Mouse (Mus musculus) forebrain, postnatal 0 days (tissue): ENCODE measurements around the gene Neurl2. TPM values are rescaled to one million over a fixed set of nuclear protein-coding genes. Genes with fewer than 3 reads are reported as not detected.

Experiments
- ATAC-seq: fragments of 200-750 bp; cut with Nextera tagmentation; 2 replicates; pipeline ENCODE4 v1.8.0; 2017; ENCODE audit warnings: mild to moderate bottlenecking, moderate library complexity
- DNase-seq: peaks from one replicate; pipeline ENCODE4 v3.0.0-alpha.2; 2015
- H3K27ac ChIP-seq: fragments of 300-500 bp; sonication (generic); 2 replicates; pipeline ENCODE4 v1.5.1; 2014; ENCODE audit warnings: low read depth, mild to moderate bottlenecking, antibody characterized with exemption, low read length, moderate library complexity, mixed read lengths
- H3K27me3 ChIP-seq: fragments of 300-500 bp; sonication (generic); 2 replicates; pipeline ENCODE4 v1.6.1; 2014; ENCODE audit warnings: mild to moderate bottlenecking, low read length, mixed read lengths; ENCODE audit not compliant: insufficient read depth
- H3K36me3 ChIP-seq: fragments of 300-500 bp; sonication (generic); 2 replicates; pipeline ENCODE4 v1.6.1; 2014; ENCODE audit warnings: mild to moderate bottlenecking, moderate library complexity; ENCODE audit not compliant: insufficient read depth
- H3K4me1 ChIP-seq: fragments of 300-500 bp; sonication (generic); 2 replicates; pipeline ENCODE4 v1.6.1; 2014; ENCODE audit warnings: antibody characterized with exemption; ENCODE audit not compliant: insufficient read depth
- H3K4me2 ChIP-seq: fragments of 300-500 bp; sonication (generic); 2 replicates; pipeline ENCODE4 v1.6.1; 2014; ENCODE audit warnings: low read depth, mild to moderate bottlenecking, moderate library complexity
- H3K4me3 ChIP-seq: fragments of 300-500 bp; sonication (generic); 2 replicates; pipeline ENCODE4 v1.5.1; 2014; ENCODE audit warnings: low read depth, low read length, mixed read lengths
- H3K9ac ChIP-seq: fragments of 300-500 bp; sonication (generic); 2 replicates; pipeline ENCODE4 v1.6.1; 2014; ENCODE audit warnings: mild to moderate bottlenecking
- H3K9me3 ChIP-seq: fragments of 300-500 bp; sonication (generic); 2 replicates; pipeline ENCODE4 v1.6.1; 2016; ENCODE audit warnings: low read length
- CTCF ChIP-seq: sonication (generic); IDR thresholded peaks from 2 replicates; pipeline ENCODE4 v1.5.1; 2016; ENCODE audit warnings: antibody characterized with exemption, control low read depth, low read depth
- WGBS: fragments of 180-500 bp; shearing (Covaris S2); extraction: QIAGEN DNeasy Blood & Tissue Kit; methylation state at CpG from one replicate; pipeline ENCODE4 v1.1.7; 2014; 5-methylcytosine and 5-hydroxymethylcytosine counted together
- polyA plus RNA-seq: library from polyadenylated mRNA; unstranded; fragments of >200 nt; fragmentation: Nextera tagmentation; extraction: Ambion mirVana; gene quantifications from 2 replicates; pipeline ENCODE4 v1.2.1, GENCODE M21; 2015
- total RNA-seq: library from RNA; depleted of rRNA; stranded (reverse); fragments of >200 nt; gene quantifications from 2 replicates; pipeline ENCODE4 v1.2.3, GENCODE M21; 2014; rRNA removed

The Neurl2 gene
- total and polyA plus RNA-seq, 2 experiments from 2014 or later: 4.7 to 5.4 TPM

- H3K4me3 ChIP-seq: peak overlapping the region; percentile 76
- TF ChIP-seq CTCF: no peak
- H3K4me2 ChIP-seq: peak overlapping the region; percentile 89
- 0 out of 2 replicates have a peak, but pooled peaks cover 3% of the 10 kb centered on the region for H3K36me3 ChIP-seq
- peak overlapping the region; percentile 78 for H3K27ac ChIP-seq
- peaks cover 4% of the 10 kb centered on the region for H3K4me1 ChIP-seq
- WGBS: 16% methylated on average over 7 of the region's 7 CpGs
- ATAC-seq (no peak), DNase-seq (no peak)
- H3K9ac ChIP-seq: peak overlapping the region; percentile 82
- no peaks in the 10 kb centered on the region for H3K27me3 ChIP-seq
- H3K9me3 ChIP-seq: no peaks in the 10 kb centered on the region
Measured at GRCm38 (mm10) chr2:164784869-164785420, 48.3 kb downstream of the Neurl2 start.

GRCm38 (mm10) chr2:164783926-164784581, 49.2 kb downstream of the Neurl2 start:
- Histone ChIP-seq H3K27me3 (no peaks in the 10 kb centered on the region), H3K36me3 (0 out of 2 replicates have a peak, but pooled peaks cover 2% of the 10 kb centered on the region), H3K9ac (no peak overlapping the region), H3K27ac (no peak overlapping the region), H3K9me3 (no peaks in the 10 kb centered on the region), H3K4me2 (no peak overlapping the region), H3K4me1 (peaks cover 4% of the 10 kb centered on the region), H3K4me3 (no peak overlapping the region)
- peak; percentile 41 for TF ChIP-seq CTCF
- WGBS: 81% methylated on average over 7 of the region's 7 CpGs
- ATAC-seq: no peak
- DNase-seq: no peak

- ATAC-seq (no peak), DNase-seq (no peak)
- no peak overlapping the region for H3K4me3 ChIP-seq
- 78% methylated on average over 4 of the region's 4 CpGs for WGBS
- no peaks in the 10 kb centered on the region for H3K27me3 ChIP-seq
- H3K9ac ChIP-seq: no peak overlapping the region
- H3K9me3 ChIP-seq: no peaks in the 10 kb centered on the region
- no peak overlapping the region for H3K4me2 ChIP-seq
- H3K36me3 ChIP-seq: no peaks in the 10 kb centered on the region
- TF ChIP-seq CTCF: no peak
- H3K4me1 ChIP-seq: peaks cover 4% of the 10 kb centered on the region
- no peak overlapping the region for H3K27ac ChIP-seq
Measured at GRCm38 (mm10) chr2:164781876-164782275, 51.4 kb downstream of the Neurl2 start.

Other genes starting within 250 kb of the Neurl2 start
- gene Wfdc6a, start 248.0 kb downstream of the Neurl2 start, total RNA-seq: not detected in 2 replicates
- 0.33 TPM in 1 of 2 replicates, not detected in the other for gene Wfdc6a, start 248.0 kb downstream of the Neurl2 start, polyA plus RNA-seq
- gene Eppin, start 239.9 kb downstream of the Neurl2 start, total RNA-seq: not detected in 2 replicates
- gene Eppin, start 239.9 kb downstream of the Neurl2 start, polyA plus RNA-seq: 0.19 TPM in 1 of 2 replicates, not detected in the other
- not detected in 2 replicates for gene Wfdc6b, start 219.9 kb downstream of the Neurl2 start, total RNA-seq
- not detected in 2 replicates for gene Wfdc6b, start 219.9 kb downstream of the Neurl2 start, polyA plus RNA-seq
- not detected in 2 replicates for gene Wfdc8, start 219.8 kb downstream of the Neurl2 start, total RNA-seq
- not detected in 2 replicates for gene Wfdc8, start 219.8 kb downstream of the Neurl2 start, polyA plus RNA-seq
- not detected in 2 replicates for gene Wfdc16, start 194.7 kb downstream of the Neurl2 start, total RNA-seq
- not detected in 2 replicates for gene Wfdc16, start 194.7 kb downstream of the Neurl2 start, polyA plus RNA-seq
- not detected in 2 replicates for gene Wfdc10, start 177.4 kb downstream of the Neurl2 start, total RNA-seq
- not detected in 2 replicates for gene Wfdc10, start 177.4 kb downstream of the Neurl2 start, polyA plus RNA-seq
- not detected in 2 replicates for gene Wfdc9, start 176.9 kb downstream of the Neurl2 start, total RNA-seq
- gene Wfdc9, start 176.9 kb downstream of the Neurl2 start, polyA plus RNA-seq: not detected in 2 replicates
- gene Wfdc11, start 159.4 kb downstream of the Neurl2 start, total RNA-seq: not detected in 2 replicates
- not detected in 2 replicates for gene Wfdc11, start 159.4 kb downstream of the Neurl2 start, polyA plus RNA-seq
- not detected in 2 replicates for gene Wfdc13, start 148.3 kb downstream of the Neurl2 start, total RNA-seq
- gene Wfdc13, start 148.3 kb downstream of the Neurl2 start, polyA plus RNA-seq: not detected in 2 replicates
- not detected in 2 replicates for gene Spint4, start 135.0 kb downstream of the Neurl2 start, total RNA-seq
- gene Spint4, start 135.0 kb downstream of the Neurl2 start, polyA plus RNA-seq: not detected in 2 replicates
- gene Spint5, start 118.2 kb downstream of the Neurl2 start, total RNA-seq: not detected in 2 replicates
- gene Spint5, start 118.2 kb downstream of the Neurl2 start, polyA plus RNA-seq: not detected in 2 replicates
- gene Wfdc3, start 87.5 kb downstream of the Neurl2 start, total RNA-seq: 0.54 and 0.81 TPM in 2 replicates
- 0.89 and 1.1 TPM in 2 replicates for gene Wfdc3, start 87.5 kb downstream of the Neurl2 start, polyA plus RNA-seq
- gene Dnttip1, start 87.5 kb downstream of the Neurl2 start, total RNA-seq: 23.2 and 26.1 TPM in 2 replicates
- 52.3 and 60.1 TPM in 2 replicates for gene Dnttip1, start 87.5 kb downstream of the Neurl2 start, polyA plus RNA-seq
- 24.9 and 29.2 TPM in 2 replicates for gene Ube2c, start 63.6 kb downstream of the Neurl2 start, total RNA-seq
- 30.9 and 38.4 TPM in 2 replicates for gene Ube2c, start 63.6 kb downstream of the Neurl2 start, polyA plus RNA-seq
- 0.38 and 2.9 TPM in 2 replicates for gene Tnnc2, start 53.5 kb downstream of the Neurl2 start, total RNA-seq
- gene Tnnc2, start 53.5 kb downstream of the Neurl2 start, polyA plus RNA-seq: 0.50 and 0.63 TPM in 2 replicates
- gene Snx21, start 47.6 kb downstream of the Neurl2 start, total RNA-seq: 72.0 and 77.5 TPM in 2 replicates
- 48.5 and 50.2 TPM in 2 replicates for gene Snx21, start 47.6 kb downstream of the Neurl2 start, polyA plus RNA-seq
- 17.4 and 23.0 TPM in 2 replicates for gene Acot8, start 28.6 kb downstream of the Neurl2 start, total RNA-seq
- gene Acot8, start 28.6 kb downstream of the Neurl2 start, polyA plus RNA-seq: 13.7 and 17.1 TPM in 2 replicates
- 5.5 and 6.7 TPM in 2 replicates for gene Zswim3, start 28.4 kb downstream of the Neurl2 start, total RNA-seq
- gene Zswim3, start 28.4 kb downstream of the Neurl2 start, polyA plus RNA-seq: 2.6 and 5.2 TPM in 2 replicates
- gene Zswim1, start 10.8 kb downstream of the Neurl2 start, total RNA-seq: 11.2 and 18.6 TPM in 2 replicates
- 27.5 and 32.6 TPM in 2 replicates for gene Zswim1, start 10.8 kb downstream of the Neurl2 start, polyA plus RNA-seq
- 0.62 and 1.00 TPM in 2 replicates for gene Spata25, start 4.9 kb downstream of the Neurl2 start, total RNA-seq
- not detected in 2 replicates for gene Spata25, start 4.9 kb downstream of the Neurl2 start, polyA plus RNA-seq
- 86.2 and 93.8 TPM in 2 replicates for gene Ctsa, start 583 bp downstream of the Neurl2 start, total RNA-seq
- 83.5 and 95.3 TPM in 2 replicates for gene Ctsa, start 583 bp downstream of the Neurl2 start, polyA plus RNA-seq
- gene Pltp, start 24.3 kb upstream of the Neurl2 start, total RNA-seq: 28.2 and 43.4 TPM in 2 replicates
- gene Pltp, start 24.3 kb upstream of the Neurl2 start, polyA plus RNA-seq: 67.9 and 80.7 TPM in 2 replicates
- 67.3 and 82.2 TPM in 2 replicates for gene Pcif1, start 45.8 kb upstream of the Neurl2 start, total RNA-seq
- 104 and 115 TPM in 2 replicates for gene Pcif1, start 45.8 kb upstream of the Neurl2 start, polyA plus RNA-seq
- 20.9 and 26.0 TPM in 2 replicates for gene Zfp335, start 78.3 kb upstream of the Neurl2 start, total RNA-seq
- 10.0 and 11.2 TPM in 2 replicates for gene Zfp335, start 78.3 kb upstream of the Neurl2 start, polyA plus RNA-seq
- 5.3 and 14.2 TPM in 2 replicates for gene Mmp9, start 107.3 kb upstream of the Neurl2 start, total RNA-seq
- 5.3 and 8.3 TPM in 2 replicates for gene Mmp9, start 107.3 kb upstream of the Neurl2 start, polyA plus RNA-seq
- gene Slc12a5, start 127.3 kb upstream of the Neurl2 start, total RNA-seq: 83.2 and 139 TPM in 2 replicates
- gene Slc12a5, start 127.3 kb upstream of the Neurl2 start, polyA plus RNA-seq: 24.5 and 41.6 TPM in 2 replicates
- 81.8 and 96.3 TPM in 2 replicates for gene Ncoa5, start 201.4 kb upstream of the Neurl2 start, total RNA-seq
- gene Ncoa5, start 201.4 kb upstream of the Neurl2 start, polyA plus RNA-seq: 49.2 and 64.4 TPM in 2 replicates
- 5.0 TPM in 2 replicates for gene Cd40, start 222.2 kb upstream of the Neurl2 start, total RNA-seq
- gene Cd40, start 222.2 kb upstream of the Neurl2 start, polyA plus RNA-seq: 4.7 and 7.0 TPM in 2 replicates